Mouse (Mus musculus) spleen, adult 2 months (tissue): ENCODE data around the gene Opa1. TPM values are rescaled to one million over a fixed set of nuclear protein-coding genes. Genes with fewer than 3 reads are reported as not detected.

Source experiments
- DNase-seq, 2 experiments: peaks; one replicate each; pipeline versions ENCODE4 v3.0.0 to v3.0.0-alpha.2; 2012 to 2021; ENCODE audit warnings: low spot score in 2 of 2, low read depth in 1 of 2
- H3K27ac ChIP-seq: fragments of 200-500 bp; 2 replicates; pipeline ENCODE4 v1.5.1; 2012; ENCODE audit warnings: low read length, inconsistent platforms; ENCODE audit not compliant: insufficient read depth
- H3K27me3 ChIP-seq: fragments of 200-500 bp; 2 replicates; pipeline ENCODE4 v1.6.1; 2012; ENCODE audit warnings: mild to moderate bottlenecking, moderate library complexity, low read length, inconsistent platforms; ENCODE audit not compliant: control insufficient read depth, insufficient read depth
- H3K36me3 ChIP-seq: fragments of 200-500 bp; 2 replicates; pipeline ENCODE4 v1.6.1; 2012; ENCODE audit warnings: mild to moderate bottlenecking, low read length, inconsistent platforms; ENCODE audit not compliant: control insufficient read depth, insufficient read depth
- H3K4me1 ChIP-seq: fragments of 200-500 bp; 2 replicates; pipeline ENCODE4 v1.6.1; 2011; ENCODE audit warnings: inconsistent platforms; ENCODE audit not compliant: control insufficient read depth, insufficient read depth, insufficient read length
- H3K4me3 ChIP-seq: fragments of 200-500 bp; 2 replicates; pipeline ENCODE4 v1.5.1; 2011; ENCODE audit warnings: mild to moderate bottlenecking, inconsistent platforms; ENCODE audit not compliant: insufficient read depth, insufficient read length; ENCODE audit errors: extremely low read depth
- CTCF ChIP-seq: fragments of 200-500 bp; IDR thresholded peaks from 2 replicates; pipeline ENCODE4 v1.5.1; 2011; ENCODE audit warnings: mild to moderate bottlenecking, inconsistent platforms; ENCODE audit not compliant: insufficient read depth, insufficient read length, insufficient replicate concordance; ENCODE audit errors: extremely low read depth
- POLR2A ChIP-seq: fragments of 200-500 bp; IDR thresholded peaks from 2 replicates; pipeline ENCODE4 v1.6.1; 2011; ENCODE audit warnings: low read depth, low read length, inconsistent platforms
- WGBS: fragments of 180-500 bp; shearing (Covaris S2); methylation state at CpG from one replicate; pipeline ENCODE4 v1.1.7; 2018; 5-methylcytosine and 5-hydroxymethylcytosine counted together
- polyA plus RNA-seq: library from polyadenylated mRNA; depleted of rRNA; stranded (reverse); fragments of >200 nt; gene quantifications from 2 replicates; pipeline ENCODE4 v1.2.3, GENCODE M21; 2012

The Opa1 gene
- polyA plus RNA-seq, 1 experiment = 4.3 TPM

- 93% methylated on average over 3 of the region's 3 CpGs for WGBS
- Histone ChIP-seq H3K36me3 (peaks cover 16% of the 10 kb centered on the region), H3K4me3 (no peak overlapping the region), H3K27me3 (no peaks in the 10 kb centered on the region), H3K27ac (no peak overlapping the region), H3K4me1 (no peaks in the 10 kb centered on the region)
- TF ChIP-seq POLR2A (no peak), CTCF (no peak)
- no peak for DNase-seq
Measured at GRCm38 (mm10) chr16:29644871-29645270, 65.7 kb downstream of the Opa1 start.

- Histone ChIP-seq H3K27me3 (no peaks in the 10 kb centered on the region), H3K36me3 (peaks cover 17% of the 10 kb centered on the region), H3K4me3 (no peak overlapping the region), H3K27ac (no peak overlapping the region), H3K4me1 (no peaks in the 10 kb centered on the region)
- TF ChIP-seq POLR2A (no peak), CTCF (no peak)
- no peak for DNase-seq
Measured at GRCm38 (mm10) chr16:29646202-29646601, 67.1 kb downstream of the Opa1 start.

- no peaks in the 10 kb centered on the region for H3K27me3 ChIP-seq
- peaks cover 4% of the 10 kb centered on the region for H3K36me3 ChIP-seq
- H3K4me3 ChIP-seq = no peak overlapping the region
- H3K4me1 ChIP-seq = peaks cover 5% of the 10 kb centered on the region; the same call in 1 of the 2 replicates
- H3K27ac ChIP-seq = no peak overlapping the region
- WGBS = 87% methylated on average over 9 of the region's 9 CpGs
- DNase-seq = no peak
- TF ChIP-seq CTCF (no peak), POLR2A (no peak)
Measured at GRCm38 (mm10) chr16:29656187-29656825, 77.2 kb downstream of the Opa1 start.

- WGBS = 78% methylated on average over 10 of the region's 10 CpGs
- no peak for DNase-seq
- Histone ChIP-seq H3K4me3 (no peak overlapping the region), H3K27ac (no peak overlapping the region), H3K4me1 (peaks cover 5% of the 10 kb centered on the region; the same call in 1 of the 2 replicates), H3K36me3 (peaks cover 2% of the 10 kb centered on the region; the same call in 1 of the 2 replicates), H3K27me3 (no peaks in the 10 kb centered on the region)
- TF ChIP-seq CTCF (no peak), POLR2A (no peak)
Measured at GRCm38 (mm10) chr16:29656901-29657300, 77.8 kb downstream of the Opa1 start.

GRCm38 (mm10) chr16:29657650-29658548 lies 78.8 kb downstream of the Opa1 start:
- Histone ChIP-seq H3K4me1 (peaks cover 5% of the 10 kb centered on the region; the same call in 1 of the 2 replicates), H3K27ac (no peak overlapping the region), H3K36me3 (no peaks in the 10 kb centered on the region), H3K4me3 (no peak overlapping the region), H3K27me3 (no peaks in the 10 kb centered on the region)
- TF ChIP-seq POLR2A (no peak), CTCF (no peak)
- 26% methylated on average over 18 of the region's 18 CpGs for WGBS
- DNase-seq = peak in 1 of 2 experiments; percentile 5

GRCm38 (mm10) chr16:29659101-29659810 lies 80.1 kb downstream of the Opa1 start:
- no peak overlapping the region for H3K4me3 ChIP-seq
- 86% methylated on average over 13 of the region's 13 CpGs for WGBS
- DNase-seq = no peak
- H3K36me3 ChIP-seq = no peaks in the 10 kb centered on the region
- no peak for TF ChIP-seq CTCF
- TF ChIP-seq POLR2A = no peak
- H3K27me3 ChIP-seq = no peaks in the 10 kb centered on the region
- no peak overlapping the region for H3K27ac ChIP-seq
- H3K4me1 ChIP-seq = peaks cover 5% of the 10 kb centered on the region; the same call in 1 of the 2 replicates
